Mouse (Mus musculus) intestine, embryonic 15.5 days (tissue): ENCODE measurements around the gene Ift122. TPM values are rescaled to one million over a fixed set of nuclear protein-coding genes. Genes with fewer than 3 reads are reported as not detected.
"Not testable (repeated sequence)": the region's sequence is repeated elsewhere in the genome, so short reads cannot be mapped to it uniquely, and the experiment has no call there.

ENCODE experiments used
- ATAC-seq: fragments of 200-750 bp; cut with Nextera tagmentation; 2 replicates; pipeline ENCODE4 v1.8.0; 2017; ENCODE audit warnings: moderate TSS enrichment, moderate library complexity
- H3K27ac ChIP-seq: fragments of 300-500 bp; sonication (generic); 2 replicates; pipeline ENCODE4 v1.5.1; 2015; ENCODE audit warnings: mild to moderate bottlenecking, inconsistent platforms
- H3K27me3 ChIP-seq: fragments of 300-500 bp; sonication (generic); replicated peaks from 2 replicates; pipeline ENCODE4 v1.6.1; 2015; ENCODE audit warnings: inconsistent platforms
- H3K36me3 ChIP-seq: fragments of 300-500 bp; sonication (generic); 2 replicates; pipeline ENCODE4 v1.6.1; 2015; ENCODE audit warnings: inconsistent platforms
- H3K4me1 ChIP-seq: fragments of 300-500 bp; sonication (generic); replicated peaks from 2 replicates; pipeline ENCODE4 v1.6.1; 2015; ENCODE audit warnings: inconsistent platforms
- H3K4me2 ChIP-seq: fragments of 300-500 bp; sonication (generic); replicated peaks from 2 replicates; pipeline ENCODE4 v1.6.1; 2015; ENCODE audit warnings: mild to moderate bottlenecking, inconsistent platforms
- H3K4me3 ChIP-seq: fragments of 300-500 bp; sonication (generic); replicated peaks from 2 replicates; pipeline ENCODE4 v1.5.1; 2015; ENCODE audit warnings: inconsistent platforms
- H3K9ac ChIP-seq: fragments of 300-500 bp; sonication (generic); 2 replicates; pipeline ENCODE4 v1.6.1; 2015; ENCODE audit warnings: inconsistent platforms
- H3K9me3 ChIP-seq: fragments of 300-500 bp; sonication (generic); 2 replicates; pipeline ENCODE4 v1.6.1; 2016; ENCODE audit warnings: inconsistent platforms
- WGBS: fragments of 180-500 bp; shearing (Covaris S2); methylation state at CpG from one replicate; pipeline ENCODE4 v1.1.7; 2015; 5-methylcytosine and 5-hydroxymethylcytosine counted together
- polyA plus RNA-seq: library from polyadenylated mRNA; unstranded; fragments of >200 nt; fragmentation: Nextera tagmentation; extraction: Ambion mirVana; gene quantifications from 2 replicates; pipeline ENCODE4 v1.2.1, GENCODE M21; 2015

Ift122 gene
- polyA plus RNA-seq, 1 experiment from 2014 or later = 14.2 TPM

- peaks cover 21% of the 10 kb centered on the region; the same call in 1 of the 2 replicates for H3K4me1 ChIP-seq
- H3K27ac ChIP-seq = peak overlapping the region; percentile 85
- no peaks in the 10 kb centered on the region for H3K9me3 ChIP-seq
- H3K36me3 ChIP-seq = no peaks in the 10 kb centered on the region
- H3K27me3 ChIP-seq = no peaks in the 10 kb centered on the region
- H3K4me3 ChIP-seq = peak overlapping the region; percentile 66
- peak overlapping the region; percentile 69 for H3K4me2 ChIP-seq
- ATAC-seq = no peak
- H3K9ac ChIP-seq = peak overlapping the region; percentile 49
- WGBS = 5% methylated on average over 20 of the region's 20 CpGs
Measured at GRCm38 (mm10) chr6:115852446-115853090, 702 bp upstream of the Ift122 start.

GRCm38 (mm10) chr6:115853985-115854384 is 715 bp downstream of the Ift122 start:
- no peak for ATAC-seq
- no peaks in the 10 kb centered on the region for H3K27me3 ChIP-seq
- no peaks in the 10 kb centered on the region for H3K36me3 ChIP-seq
- H3K4me1 ChIP-seq = peaks cover 21% of the 10 kb centered on the region; the same call in 1 of the 2 replicates
- 38% methylated on average over 7 of the region's 7 CpGs for WGBS
- H3K4me3 ChIP-seq = peak overlapping the region; percentile 66
- H3K9me3 ChIP-seq = no peaks in the 10 kb centered on the region
- H3K9ac ChIP-seq = peak overlapping the region; percentile 57
- peak overlapping the region; percentile 83 for H3K27ac ChIP-seq
- H3K4me2 ChIP-seq = peak overlapping the region; percentile 69

- 70% methylated on average over 2 of the region's 2 CpGs for WGBS
Measured at GRCm38 (mm10) chr6:115854432-115854831, 1.2 kb downstream of the Ift122 start.

GRCm38 (mm10) chr6:115855733-115856360 is 2.6 kb downstream of the Ift122 start:
- H3K27ac ChIP-seq = peak overlapping the region; percentile 28; the same call in 1 of the 2 replicates
- WGBS = 77% methylated on average over 3 of the region's 3 CpGs
- H3K9ac ChIP-seq = no peak overlapping the region
- H3K4me2 ChIP-seq = no peak overlapping the region
- no peak overlapping the region for H3K4me3 ChIP-seq
- H3K4me1 ChIP-seq = peaks cover 27% of the 10 kb centered on the region
- ATAC-seq = no peak
- no peaks in the 10 kb centered on the region for H3K9me3 ChIP-seq
- no peaks in the 10 kb centered on the region for H3K36me3 ChIP-seq
- H3K27me3 ChIP-seq = no peaks in the 10 kb centered on the region

More at GRCm38 (mm10) chr6:115854432-115854831, 1.2 kb downstream of the Ift122 start:
- Histone ChIP-seq H3K27me3 (no peaks in the 10 kb centered on the region), H3K4me3 (no peak overlapping the region), H3K4me2 (no peak overlapping the region), H3K9me3 (no peaks in the 10 kb centered on the region), H3K36me3 (no peaks in the 10 kb centered on the region), H3K4me1 (peaks cover 21% of the 10 kb centered on the region; the same call in 1 of the 2 replicates), H3K9ac (no peak overlapping the region), H3K27ac (no peak overlapping the region)
- no peak for ATAC-seq

GRCm38 (mm10) chr6:115856361-115856745 is 3.1 kb downstream of the Ift122 start:
- Histone ChIP-seq H3K27ac (peak overlapping the region; percentile 28; the same call in 1 of the 2 replicates), H3K4me1 (peaks cover 27% of the 10 kb centered on the region), H3K9me3 (no peaks in the 10 kb centered on the region), H3K36me3 (no peaks in the 10 kb centered on the region), H3K27me3 (no peaks in the 10 kb centered on the region), H3K4me3 (no peak overlapping the region), H3K4me2 (no peak overlapping the region), H3K9ac (no peak overlapping the region)
- no peak for ATAC-seq
- WGBS = 43% methylated on average over 4 of the region's 4 CpGs

- H3K4me3 ChIP-seq = no peak overlapping the region
- peaks cover 25% of the 10 kb centered on the region for H3K4me1 ChIP-seq
- H3K9ac ChIP-seq = no peak overlapping the region
- ATAC-seq = peak; percentile 52; the same call in 1 of the 2 replicates
- no peaks in the 10 kb centered on the region for H3K36me3 ChIP-seq
- no peaks in the 10 kb centered on the region for H3K27me3 ChIP-seq
- WGBS = 36% methylated on average over 4 of the region's 4 CpGs
- no peak overlapping the region for H3K27ac ChIP-seq
- no peaks in the 10 kb centered on the region for H3K9me3 ChIP-seq
- no peak overlapping the region for H3K4me2 ChIP-seq
Measured at GRCm38 (mm10) chr6:115859258-115859657, 6.0 kb downstream of the Ift122 start.

- no peaks in the 10 kb centered on the region for H3K27me3 ChIP-seq
- no peaks in the 10 kb centered on the region for H3K36me3 ChIP-seq
- no peak overlapping the region for H3K4me2 ChIP-seq
- no peak overlapping the region for H3K27ac ChIP-seq
- ATAC-seq = no peak
- H3K4me3 ChIP-seq = no peak overlapping the region
- 45% methylated on average over 7 of the region's 7 CpGs for WGBS
- H3K4me1 ChIP-seq = peaks cover 25% of the 10 kb centered on the region
- H3K9ac ChIP-seq = no peak overlapping the region
- no peaks in the 10 kb centered on the region for H3K9me3 ChIP-seq
Measured at GRCm38 (mm10) chr6:115860027-115860556, 6.8 kb downstream of the Ift122 start.

- peak overlapping the region; percentile 63 for H3K27ac ChIP-seq
- no peaks in the 10 kb centered on the region for H3K27me3 ChIP-seq
- H3K4me3 ChIP-seq = no peak overlapping the region
- WGBS = 40% methylated on average over 7 of the region's 7 CpGs
- ATAC-seq = peak; percentile 48; the same call in 1 of the 2 replicates
- no peak overlapping the region for H3K4me2 ChIP-seq
- H3K9ac ChIP-seq = no peak overlapping the region
- no peaks in the 10 kb centered on the region for H3K36me3 ChIP-seq
- peaks cover 15% of the 10 kb centered on the region; the same call in 1 of the 2 replicates for H3K4me1 ChIP-seq
- H3K9me3 ChIP-seq = no peaks in the 10 kb centered on the region
Measured at GRCm38 (mm10) chr6:115863340-115863841, 10.1 kb downstream of the Ift122 start.

GRCm38 (mm10) chr6:115865246-115865645 is 12.0 kb downstream of the Ift122 start:
- peaks cover 11% of the 10 kb centered on the region; the same call in 1 of the 2 replicates for H3K4me1 ChIP-seq
- H3K4me3 ChIP-seq = no peak overlapping the region
- no peak overlapping the region for H3K4me2 ChIP-seq
- H3K9me3 ChIP-seq = no peaks in the 10 kb centered on the region
- no peak overlapping the region for H3K27ac ChIP-seq
- no peak overlapping the region for H3K9ac ChIP-seq
- H3K36me3 ChIP-seq = no peaks in the 10 kb centered on the region
- no peaks in the 10 kb centered on the region for H3K27me3 ChIP-seq
- no peak for ATAC-seq
- 90% methylated on average over 4 of the region's 4 CpGs for WGBS

GRCm38 (mm10) chr6:115867157-115867556 is 13.9 kb downstream of the Ift122 start:
- H3K9ac ChIP-seq, H3K27me3 ChIP-seq, H3K4me1 ChIP-seq, ATAC-seq, H3K27ac ChIP-seq, H3K9me3 ChIP-seq, H3K36me3 ChIP-seq, H3K4me2 ChIP-seq, H3K4me3 ChIP-seq: not testable (repeated sequence)
- no CpG with 5 or more reads among the region's 3 CpGs for WGBS

- H3K9ac ChIP-seq, H3K36me3 ChIP-seq, H3K27ac ChIP-seq, H3K27me3 ChIP-seq, ATAC-seq, H3K4me3 ChIP-seq, H3K4me2 ChIP-seq, H3K4me1 ChIP-seq, H3K9me3 ChIP-seq: not testable (repeated sequence)
- WGBS = no CpG with 5 or more reads among the region's 3 CpGs
Measured at GRCm38 (mm10) chr6:115871318-115871717, 18.0 kb downstream of the Ift122 start.

GRCm38 (mm10) chr6:115877239-115877638 is 24.0 kb downstream of the Ift122 start:
- Histone ChIP-seq H3K27ac (no peak overlapping the region), H3K36me3 (no peaks in the 10 kb centered on the region), H3K9me3 (no peaks in the 10 kb centered on the region), H3K4me2 (no peak overlapping the region), H3K9ac (no peak overlapping the region), H3K4me1 (no peaks in the 10 kb centered on the region), H3K27me3 (no peaks in the 10 kb centered on the region), H3K4me3 (no peak overlapping the region)
- no peak for ATAC-seq
- WGBS = 71% methylated on average over 2 of the region's 2 CpGs
